Mouse (Mus musculus) CH12.LX (cell line): ENCODE data around the gene Tmem138. TPM values are rescaled to one million over a fixed set of nuclear protein-coding genes. Genes with fewer than 3 reads are reported as not detected.

Source experiments
- DNase-seq: peaks from one replicate; pipeline ENCODE4 v3.0.0-alpha.2; 2013; ENCODE audit errors: extremely low read depth
- H3K27ac ChIP-seq: 2 replicates; pipeline ENCODE4 v1.5.1; 2012; ENCODE audit warnings: low read depth, mild to moderate bottlenecking, control low read depth, moderate library complexity; ENCODE audit not compliant: insufficient read depth
- H3K27me3 ChIP-seq: replicated peaks from 2 replicates; pipeline ENCODE3; 2012; ENCODE audit warnings: inconsistent platforms
- H3K36me3 ChIP-seq, 2 experiments: replicated peaks in 1 of 2; 2 replicates each; pipeline versions ENCODE3 to v1.6.1; 2012; ENCODE audit warnings: inconsistent platforms in 1 of 2, low read length in 1 of 2, mild to moderate bottlenecking in 1 of 2, mixed read lengths in 1 of 2, moderate library complexity in 1 of 2; ENCODE audit not compliant: control insufficient read depth in 1 of 2, insufficient read depth in 1 of 2
- H3K4me1 ChIP-seq, 2 experiments: 2 replicates each; pipeline ENCODE4 v1.6.1; 2012; ENCODE audit warnings: inconsistent platforms in 1 of 2, moderate library complexity in 1 of 2; ENCODE audit not compliant: insufficient read depth in 2 of 2, control insufficient read depth in 1 of 2
- H3K4me2 ChIP-seq: 2 replicates; pipeline ENCODE4 v1.6.1; 2012; ENCODE audit warnings: low read depth, mild to moderate bottlenecking, control low read depth; ENCODE audit not compliant: poor library complexity, insufficient read depth, severe bottlenecking
- H3K4me3 ChIP-seq, 3 experiments: fragments of 150-350 bp in 1 of 3; sonication (generic) in 1 of 3; replicated peaks in 1 of 3; 2 replicates each; pipeline versions ENCODE3 to v1.5.1; 2011 to 2012; ENCODE audit warnings: low read depth in 2 of 3, low read length in 2 of 3, mild to moderate bottlenecking in 2 of 3, moderate library complexity in 2 of 3, control low read depth in 1 of 3, improper control_type of control experiment in 1 of 3, inconsistent platforms in 1 of 3, mixed read lengths in 1 of 3; ENCODE audit not compliant: poor library complexity in 1 of 3
- H3K79me2 ChIP-seq: replicated peaks from 2 replicates; pipeline ENCODE4 v1.6.1; 2012; ENCODE audit warnings: mild to moderate bottlenecking, moderate library complexity; ENCODE audit not compliant: control insufficient read depth, poor library complexity, insufficient read depth, severe bottlenecking; ENCODE audit errors: extremely low read depth
- H3K9ac ChIP-seq: 2 replicates; pipeline ENCODE4 v1.6.1; 2012; ENCODE audit warnings: low read depth, mild to moderate bottlenecking, control low read depth, moderate library complexity; ENCODE audit not compliant: insufficient read depth
- H3K9me3 ChIP-seq: replicated peaks from 2 replicates; pipeline ENCODE3; 2012; ENCODE audit warnings: low read length, inconsistent platforms, mixed read lengths
- CHD1 ChIP-seq: IDR thresholded peaks from 2 replicates; pipeline ENCODE4 v1.6.1; 2012; ENCODE audit warnings: low read depth, low read length, improper control_type of control experiment, inconsistent platforms
- CHD2 ChIP-seq: IDR thresholded peaks from 2 replicates; pipeline ENCODE4 v1.6.1; 2011; ENCODE audit warnings: low read length, improper control_type of control experiment
- E2F4 ChIP-seq: IDR thresholded peaks from 2 replicates; pipeline ENCODE4 v1.6.1; 2011; ENCODE audit warnings: low read depth, low read length, improper control_type of control experiment; ENCODE audit not compliant: insufficient replicate concordance
- EP300 ChIP-seq: IDR thresholded peaks from 2 replicates; pipeline ENCODE4 v1.6.1; 2011; ENCODE audit warnings: low read length, improper control_type of control experiment
- GABPA ChIP-seq: IDR thresholded peaks from 2 replicates; pipeline ENCODE4 v1.6.1; 2012; ENCODE audit warnings: low read depth, low read length, improper control_type of control experiment, inconsistent platforms; ENCODE audit not compliant: insufficient replicate concordance
- IRF4 ChIP-seq: IDR thresholded peaks from 2 replicates; pipeline ENCODE4 v1.6.1; 2014; ENCODE audit warnings: low read depth, mild to moderate bottlenecking, inconsistent platforms, low read length, improper control_type of control experiment
- JUN ChIP-seq: IDR thresholded peaks from 2 replicates; pipeline ENCODE4 v1.6.1; 2011; ENCODE audit warnings: low read depth, mild to moderate bottlenecking, low read length, improper control_type of control experiment, moderate library complexity; ENCODE audit not compliant: insufficient read depth
- KAT2A ChIP-seq: IDR thresholded peaks from 2 replicates; pipeline ENCODE4 v1.6.1; 2012; ENCODE audit warnings: low read length, improper control_type of control experiment, inconsistent platforms; ENCODE audit not compliant: insufficient replicate concordance
- MAFK ChIP-seq: IDR thresholded peaks from 2 replicates; pipeline ENCODE4 v1.6.1; 2011; ENCODE audit warnings: low read length, improper control_type of control experiment; ENCODE audit not compliant: insufficient replicate concordance
- MAX ChIP-seq: IDR thresholded peaks from 2 replicates; pipeline ENCODE4 v1.6.1; 2011; ENCODE audit warnings: low read length, improper control_type of control experiment
- MXI1 ChIP-seq: IDR thresholded peaks from 2 replicates; pipeline ENCODE4 v1.6.1; 2011; ENCODE audit warnings: mild to moderate bottlenecking, low read depth, low read length, improper control_type of control experiment
- MYC ChIP-seq: IDR thresholded peaks from 2 replicates; pipeline ENCODE4 v1.6.1; 2011; ENCODE audit warnings: low read depth, mild to moderate bottlenecking, improper control_type of control experiment, low read length
- PAX5 ChIP-seq: IDR thresholded peaks from 2 replicates; pipeline ENCODE4 v1.6.1; 2012; ENCODE audit warnings: low read length, inconsistent platforms, mixed read lengths
- RCOR1 ChIP-seq: conservative IDR thresholded peaks from 2 replicates; pipeline ENCODE4 v1.6.1; 2012; ENCODE audit warnings: low read depth, mild to moderate bottlenecking, inconsistent platforms, low read length, improper control_type of control experiment
- SMC3 ChIP-seq: IDR thresholded peaks from 2 replicates; pipeline ENCODE4 v1.6.1; 2011; ENCODE audit warnings: low read depth, low read length, improper control_type of control experiment
- UBTF ChIP-seq: IDR thresholded peaks from 2 replicates; pipeline ENCODE4 v1.6.1; 2012; ENCODE audit warnings: low read depth, mild to moderate bottlenecking, inconsistent platforms, low read length, improper control_type of control experiment, moderate library complexity
- ZC3H11A ChIP-seq: IDR thresholded peaks from 2 replicates; pipeline ENCODE4 v1.6.1; 2012; ENCODE audit warnings: low read depth, mild to moderate bottlenecking, inconsistent platforms, low read length, improper control_type of control experiment
- ZNF384 ChIP-seq: IDR thresholded peaks from 2 replicates; pipeline ENCODE4 v1.6.1; 2012; ENCODE audit warnings: low read depth, low read length, improper control_type of control experiment, inconsistent platforms
- dilution Hi-C: fragments of 300-500 bp; cut with MboI; formaldehyde crosslinking; loops from 2 replicates; pipeline ENCODE4 v1.14.3; 2020; ENCODE audit warnings: low sequenced_read_pairs; ENCODE audit not compliant: extremely low pct_unique_long_range_greater_than_20kb, extremely low pct_ligation_motif_present
- in situ Hi-C: fragments of 300-500 bp; cut with MboI; formaldehyde crosslinking; loops from 3 replicates; pipeline ENCODE4 v1.14.3; 2019; ENCODE audit warnings: low sequenced_read_pairs, low pct_ligation_motif_present, low pct_unique_long_range_greater_than_20kb, mixed read lengths
- polyA plus RNA-seq: library from polyadenylated mRNA; unstranded; fragments of >175 nt; gene quantifications from 2 replicates; pipeline ENCODE4 v1.2.1, GENCODE M21; 2012; ENCODE audit warnings: low read depth; ENCODE audit not compliant: insufficient read length
- total RNA-seq, 2 experiments: library from RNA; depleted of rRNA; stranded (reverse); fragments of 300-350 nt in 1 of 2; fragments of >200 nt in 1 of 2; gene quantifications; 2 replicates each; pipeline ENCODE4 v1.2.3; 2012 to 2014

Gene Tmem138
- total and polyA plus RNA-seq, 3 experiments = 14.0 to 30.9 (median 14.7) TPM

- no peaks in the 10 kb centered on the region for H3K9me3 ChIP-seq
- H3K36me3 ChIP-seq = peaks cover 0 to under 1% of the 10 kb centered on the region in 2 experiments
- no peak overlapping the region for H3K9ac ChIP-seq
- no peaks in the 10 kb centered on the region for H3K27me3 ChIP-seq
- no peak overlapping the region for H3K27ac ChIP-seq
- dilution Hi-C loops = no loop called here
- no peaks in the 10 kb centered on the region for H3K79me2 ChIP-seq
- peaks cover 0 to 8% of the 10 kb centered on the region in 2 experiments; a peak in 2 of 4 replicates for H3K4me1 ChIP-seq
- no peak for DNase-seq
- TF ChIP-seq MAFK (no peak), JUN (no peak), E2F4 (no peak), RCOR1 (no peak), GABPA (no peak), EP300 (no peak), KAT2A (no peak), CHD2 (no peak), ZC3H11A (no peak), MXI1 (no peak), UBTF (no peak), ZNF384 (no peak), SMC3 (no peak), MYC (no peak), IRF4 (no peak), PAX5 (no peak), MAX (no peak)
- no peak overlapping the region for H3K4me3 ChIP-seq
- H3K4me2 ChIP-seq = no peak overlapping the region
- in situ Hi-C loops = loop anchor here (5.0 kb wide), 1 partner anchor 40 kb away; no protein-coding TSS in a partner anchor
Observed at GRCm38 (mm10) chr19:10562351-10562750, 14.8 kb downstream of the Tmem138 start.

- Histone ChIP-seq H3K4me3 (no peak overlapping the region), H3K4me1 (peaks cover 0 to 12% of the 10 kb centered on the region in 2 experiments; a peak in 2 of 4 replicates), H3K27me3 (no peaks in the 10 kb centered on the region), H3K79me2 (no peaks in the 10 kb centered on the region), H3K36me3 (no peaks in the 10 kb centered on the region), H3K9me3 (no peaks in the 10 kb centered on the region), H3K4me2 (no peak overlapping the region), H3K27ac (no peak overlapping the region), H3K9ac (no peak overlapping the region)
- in situ Hi-C loops = loop anchor here (5.0 kb wide), 1 partner anchor 41 kb away; no protein-coding TSS in a partner anchor
- DNase-seq = no peak
- TF ChIP-seq ZNF384 = no peak
- no peak for TF ChIP-seq MAFK
- no peak for TF ChIP-seq CHD1
- dilution Hi-C loops = no loop called here
Observed at GRCm38 (mm10) chr19:10561558-10562314, 15.4 kb downstream of the Tmem138 start.
